Mouse (Mus musculus) kidney, adult 18-20 months (tissue): ENCODE results near the gene Gm14632.
"Not testable (repeated sequence)": the region's sequence is repeated elsewhere in the genome, so short reads cannot be mapped to it uniquely, and the experiment has no call there.

Experiments
- DNase-seq: peaks from one replicate; pipeline ENCODE4 v3.0.0; 2021

Gene Gm14632

GRCm38 (mm10) chrX:30329472-30329871 is at the start of gene Gm14632:
Gm14632 (plus strand) TSS chrX:30329772.
- DNase-seq = not testable (repeated sequence)
